In genomic region chr9:29407954-29408353, GRCm38 (mm10) we compare ENCODE assay signal across 9 mouse cellular contexts.
DNase-seq lines count a peak whose midpoint lies in the region; ATAC-seq and TF ChIP-seq lines count a peak whose summit lies in the region.
"Had no signal": no experiment of that assay in that cellular context is flagged by ENCODE, and none has a peak within 500 bp of the region (broad histone marks: within the 10 kb centered on the region; RNA-seq: fewer than 3 reads in every experiment).

No protein-coding gene starts in this region.

- H3K9ac ChIP-seq in hindbrain, embryonic 13.5 days: no peak overlapping the region
- H3K9ac ChIP-seq in ES-Bruce4 (ENCODE audit: low read depth, poor library complexity, severe bottlenecking): no peak overlapping the region

- DNase-seq in hindbrain, embryonic 10.5 days (ENCODE audit: low spot score): peak; percentile 35
- DNase-seq in adrenal gland, postnatal 10 days: peak; percentile 58
- peak; percentile 58 for DNase-seq in limb, embryonic 10.5 days (ENCODE audit: low spot score)
- no peak for DNase-seq in B cell, adult 2 months
- DNase-seq in right cerebral cortex, adult 18-20 months: no peak
- DNase-seq in left cerebral cortex, adult 18-20 months (ENCODE audit: low spot score in 2 of 2): no peak

- no peaks in the 10 kb centered on the region for H3K36me3 ChIP-seq in hindbrain, embryonic 10.5 days
- no peaks in the 10 kb centered on the region for H3K36me3 ChIP-seq in hindbrain, embryonic 13.5 days
- H3K36me3 ChIP-seq in ES-Bruce4 (ENCODE audit: control insufficient read depth, insufficient read depth, low read length, poor library complexity, severe bottlenecking): no peaks in the 10 kb centered on the region
- H3K36me3 ChIP-seq in limb, embryonic 10.5 days: no peaks in the 10 kb centered on the region

- TF ChIP-seq EP300 in ES-Bruce4 (IDR thresholded peaks at IDR 0.05; ENCODE audit: insufficient read depth, low read depth, low read length): no peak

- H3K27me3 ChIP-seq in hindbrain, embryonic 10.5 days (ENCODE audit: insufficient read depth, poor library complexity, severe bottlenecking): peaks cover 33% of the 10 kb centered on the region
- peaks cover 14% of the 10 kb centered on the region for H3K27me3 ChIP-seq in hindbrain, embryonic 13.5 days
- peaks cover under 1% of the 10 kb centered on the region for H3K27me3 ChIP-seq in ES-Bruce4 (ENCODE audit: control insufficient read depth, insufficient read depth, low read length, poor library complexity, severe bottlenecking)
- peaks cover 51% of the 10 kb centered on the region for H3K27me3 ChIP-seq in limb, embryonic 10.5 days (ENCODE audit: low read depth, poor library complexity, severe bottlenecking)

- no peak overlapping the region for H3K4me3 ChIP-seq in hindbrain, embryonic 10.5 days
- no peak overlapping the region for H3K4me3 ChIP-seq in hindbrain, embryonic 13.5 days
- no peak overlapping the region for H3K4me3 ChIP-seq in ES-Bruce4 (ENCODE audit: low read depth, low read length)
- H3K4me3 ChIP-seq in limb, embryonic 10.5 days: no peak overlapping the region
- H3K4me3 ChIP-seq: myocyte had no signal

- TF ChIP-seq POLR2A in ES-Bruce4 (IDR thresholded peaks at IDR 0.05; ENCODE audit: insufficient read depth, low read length): no peak

- H3K9me3 ChIP-seq in hindbrain, embryonic 10.5 days: no peaks in the 10 kb centered on the region
- H3K9me3 ChIP-seq in hindbrain, embryonic 13.5 days: no peaks in the 10 kb centered on the region
- no peaks in the 10 kb centered on the region for H3K9me3 ChIP-seq in ES-Bruce4 (replicated peaks; ENCODE audit: control insufficient read depth, insufficient read depth, low read length, poor library complexity, severe bottlenecking)
- H3K9me3 ChIP-seq in limb, embryonic 10.5 days (replicated peaks): no peaks in the 10 kb centered on the region

- H3K27ac ChIP-seq in hindbrain, embryonic 10.5 days: no peak overlapping the region
- H3K27ac ChIP-seq in hindbrain, embryonic 13.5 days: no peak overlapping the region
- no peak overlapping the region for H3K27ac ChIP-seq in ES-Bruce4 (ENCODE audit: insufficient read depth, low read length)
- H3K27ac ChIP-seq in limb, embryonic 10.5 days: no peak overlapping the region

- H3K4me1 ChIP-seq in hindbrain, embryonic 10.5 days (replicated peaks): peaks cover 23% of the 10 kb centered on the region
- H3K4me1 ChIP-seq in hindbrain, embryonic 13.5 days (replicated peaks): peaks cover 27% of the 10 kb centered on the region
- no peaks in the 10 kb centered on the region for H3K4me1 ChIP-seq in ES-Bruce4 (ENCODE audit: control insufficient read depth, insufficient read depth, low read length)
- H3K4me1 ChIP-seq in limb, embryonic 10.5 days: peaks cover 24% of the 10 kb centered on the region

- H3K4me2 ChIP-seq in hindbrain, embryonic 13.5 days: no peak overlapping the region

- TF ChIP-seq CTCF in ES-Bruce4 (IDR thresholded peaks at IDR 0.05; ENCODE audit: low read depth, low read length): peak; percentile 78

- ATAC-seq in hindbrain, embryonic 13.5 days (ENCODE audit: low FRiP score): no peak

Comparison
In these comparisons a context has a peak if more than half of its experiments do, and no peak if none do; other contexts are left out.
1. DNase-seq: peak in hindbrain, embryonic 10.5 days (single experiment), adrenal gland, postnatal 10 days (single experiment) and limb, embryonic 10.5 days (single experiment); none in B cell, adult 2 months (0 of 2), right cerebral cortex, adult 18-20 months (single experiment) and left cerebral cortex, adult 18-20 months (0 of 2).